In genomic region chr2:69837996-69838395, GRCm38 (mm10) we compare ENCODE assay signal across 19 mouse cellular contexts. TPM values are rescaled to one million over a fixed set of nuclear protein-coding genes. Genes with fewer than 3 reads are reported as not detected.
DNase-seq lines count a peak whose midpoint lies in the region; ATAC-seq lines count a peak whose summit lies in the region.
"Had no signal": no experiment of that assay in that cellular context is flagged by ENCODE, and none has a peak within 500 bp of the region (broad histone marks: within the 10 kb centered on the region; RNA-seq: fewer than 3 reads in every experiment).

No protein-coding gene starts in this region.

- DNase-seq in embryo, embryonic 10 days (ENCODE audit: low spot score) = peak; percentile 39
- no peak for DNase-seq in embryo, embryonic 10.5 days (ENCODE audit: low spot score)
- no peak for DNase-seq in midbrain, embryonic 10.5 days (ENCODE audit: low spot score)
- no peak for DNase-seq in liver, embryonic 11.5 days (ENCODE audit: low spot score)
- no peak for DNase-seq in thymus, postnatal 0 days (ENCODE audit: low spot score)
- DNase-seq in gastrocnemius, postnatal 36 days = no peak
- DNase-seq: adrenal gland, postnatal 36 days; cerebellum, adult 11 months; heart, adult 18-20 months; kidney, postnatal 36 days; layer of hippocampus, postnatal 36 days; lung, postnatal 10 days; midbrain, embryonic 14.5 days; right cerebral cortex, postnatal 4 days; thymus, postnatal 25 days had no signal

- no peak overlapping the region for H3K4me3 ChIP-seq in midbrain, embryonic 13.5 days (replicated peaks)
- H3K4me3 ChIP-seq in midbrain, embryonic 10.5 days = no peak overlapping the region
- H3K4me3 ChIP-seq in liver, embryonic 11.5 days (ENCODE audit: low read depth, low read length) = no peak overlapping the region
- no peak overlapping the region for H3K4me3 ChIP-seq in hindbrain, embryonic 12.5 days
- H3K4me3 ChIP-seq: limb, embryonic 10.5 days had no signal

- H3K9me3 ChIP-seq in midbrain, embryonic 13.5 days = no peaks in the 10 kb centered on the region
- H3K9me3 ChIP-seq in midbrain, embryonic 10.5 days (replicated peaks) = no peaks in the 10 kb centered on the region
- no peaks in the 10 kb centered on the region for H3K9me3 ChIP-seq in liver, embryonic 11.5 days (ENCODE audit: control insufficient read depth, low read length)
- no peaks in the 10 kb centered on the region for H3K9me3 ChIP-seq in hindbrain, embryonic 12.5 days (replicated peaks)
- H3K9me3 ChIP-seq: G1E; limb, embryonic 10.5 days had no signal

- H3K27ac ChIP-seq in midbrain, embryonic 13.5 days = no peak overlapping the region
- H3K27ac ChIP-seq in midbrain, embryonic 10.5 days (replicated peaks) = no peak overlapping the region
- no peak overlapping the region for H3K27ac ChIP-seq in liver, embryonic 11.5 days (ENCODE audit: low read depth, low read length)
- no peak overlapping the region for H3K27ac ChIP-seq in hindbrain, embryonic 12.5 days
- H3K27ac ChIP-seq: limb, embryonic 10.5 days had no signal

- peaks cover 39% of the 10 kb centered on the region for H3K36me3 ChIP-seq in midbrain, embryonic 13.5 days
- H3K36me3 ChIP-seq in midbrain, embryonic 10.5 days = peaks cover 37% of the 10 kb centered on the region
- peaks cover 23% of the 10 kb centered on the region for H3K36me3 ChIP-seq in liver, embryonic 11.5 days (ENCODE audit: control insufficient read depth, insufficient read depth, low read length)
- H3K36me3 ChIP-seq in hindbrain, embryonic 12.5 days = peaks cover 24% of the 10 kb centered on the region

- H3K9ac ChIP-seq in midbrain, embryonic 13.5 days (replicated peaks) = no peak overlapping the region
- no peak overlapping the region for H3K9ac ChIP-seq in liver, embryonic 11.5 days (ENCODE audit: low read depth, low read length)
- no peak overlapping the region for H3K9ac ChIP-seq in hindbrain, embryonic 12.5 days

- H3K4me1 ChIP-seq in midbrain, embryonic 13.5 days (replicated peaks) = peaks cover 6% of the 10 kb centered on the region; the same call in 1 of the 2 replicates
- H3K4me1 ChIP-seq in midbrain, embryonic 10.5 days = peaks cover 6% of the 10 kb centered on the region
- H3K4me1 ChIP-seq in liver, embryonic 11.5 days (replicated peaks; ENCODE audit: control insufficient read depth, insufficient read depth, low read length) = no peaks in the 10 kb centered on the region
- 0 out of 2 replicates have a peak, but pooled peaks cover 4% of the 10 kb centered on the region for H3K4me1 ChIP-seq in hindbrain, embryonic 12.5 days

- intact Hi-C loops in gastrocnemius, postnatal 36 days (cut with DNase I) = no loop called here

- H3K27me3 ChIP-seq in midbrain, embryonic 13.5 days = no peaks in the 10 kb centered on the region
- no peaks in the 10 kb centered on the region for H3K27me3 ChIP-seq in midbrain, embryonic 10.5 days (ENCODE audit: low read depth, poor library complexity, severe bottlenecking)
- no peaks in the 10 kb centered on the region for H3K27me3 ChIP-seq in liver, embryonic 11.5 days (replicated peaks; ENCODE audit: control insufficient read depth, insufficient read depth, low read length)
- H3K27me3 ChIP-seq in hindbrain, embryonic 12.5 days = no peaks in the 10 kb centered on the region

- H3K4me2 ChIP-seq in midbrain, embryonic 13.5 days (replicated peaks) = no peak overlapping the region
- no peak overlapping the region for H3K4me2 ChIP-seq in liver, embryonic 11.5 days
- H3K4me2 ChIP-seq in hindbrain, embryonic 12.5 days (replicated peaks) = no peak overlapping the region

- ATAC-seq in midbrain, embryonic 13.5 days = 0 out of 2 replicates have a peak, but pooled peaks have one; percentile 24
- ATAC-seq in liver, embryonic 11.5 days (replicated peaks; ENCODE audit: low FRiP score) = peak; percentile 70
- no peak for ATAC-seq in hindbrain, embryonic 12.5 days (ENCODE audit: low FRiP score)

- WGBS in midbrain, embryonic 13.5 days = 30% methylated on average over 3 of the region's 3 CpGs
- WGBS in midbrain, embryonic 10.5 days = 38% methylated on average over 3 of the region's 3 CpGs
- WGBS in liver, embryonic 11.5 days = 37% methylated on average over 3 of the region's 3 CpGs
- WGBS in hindbrain, embryonic 12.5 days = 43% methylated on average over 3 of the region's 3 CpGs

RNA-seq across cellular contexts. Expression of gene Klhl23, which starts 16.3 kb away (rescaled TPM):
- polyA plus RNA-seq in midbrain, embryonic 13.5 days (2015; fragmentation: Nextera tagmentation; extraction: Ambion mirVana) = 59.8 and 60.0 TPM in 2 replicates
- polyA plus RNA-seq in midbrain, embryonic 10.5 days (2016; fragmentation: Nextera tagmentation; extraction: Ambion mirVana) = 26.7 and 32.2 TPM in 2 replicates
- polyA plus RNA-seq in liver, embryonic 11.5 days (2014; fragmentation: Nextera tagmentation; extraction: Ambion mirVana) = 44.9 and 47.7 TPM in 2 replicates
- polyA plus RNA-seq in thymus, postnatal 0 days (2015; fragmentation: Nextera tagmentation; extraction: Ambion mirVana) = 7.4 and 11.0 TPM in 2 replicates
- total RNA-seq in gastrocnemius, postnatal 36 days (2021) = 10 to 100 TPM; 15.0 to 18.2 TPM
- polyA plus RNA-seq in hindbrain, embryonic 12.5 days (2016; fragmentation: Nextera tagmentation; extraction: Ambion mirVana) = 45.1 and 46.4 TPM in 2 replicates

RNA-seq across cellular contexts. Expression of gene Ssb, which starts 23.4 kb away (rescaled TPM):
- polyA plus RNA-seq in midbrain, embryonic 13.5 days (2015; fragmentation: Nextera tagmentation; extraction: Ambion mirVana) = 370 and 407 TPM in 2 replicates
- polyA plus RNA-seq in midbrain, embryonic 10.5 days (2016; fragmentation: Nextera tagmentation; extraction: Ambion mirVana) = 354 and 383 TPM in 2 replicates
- polyA plus RNA-seq in liver, embryonic 11.5 days (2014; fragmentation: Nextera tagmentation; extraction: Ambion mirVana) = 317 and 327 TPM in 2 replicates
- 317 and 344 TPM in 2 replicates for polyA plus RNA-seq in thymus, postnatal 0 days (2015; fragmentation: Nextera tagmentation; extraction: Ambion mirVana)
- total RNA-seq in gastrocnemius, postnatal 36 days (2021) = 10 to 100 TPM; 44.2 to 61.3 TPM
- polyA plus RNA-seq in hindbrain, embryonic 12.5 days (2016; fragmentation: Nextera tagmentation; extraction: Ambion mirVana) = 361 and 378 TPM in 2 replicates

RNA-seq across cellular contexts. Expression of gene Mettl5, which starts 47.4 kb away (rescaled TPM):
- 33.2 and 35.1 TPM in 2 replicates for polyA plus RNA-seq in midbrain, embryonic 13.5 days (2015; fragmentation: Nextera tagmentation; extraction: Ambion mirVana)
- 43.4 and 44.7 TPM in 2 replicates for polyA plus RNA-seq in midbrain, embryonic 10.5 days (2016; fragmentation: Nextera tagmentation; extraction: Ambion mirVana)
- polyA plus RNA-seq in liver, embryonic 11.5 days (2014; fragmentation: Nextera tagmentation; extraction: Ambion mirVana) = 67.9 and 68.1 TPM in 2 replicates
- 45.1 and 46.9 TPM in 2 replicates for polyA plus RNA-seq in thymus, postnatal 0 days (2015; fragmentation: Nextera tagmentation; extraction: Ambion mirVana)
- total RNA-seq in gastrocnemius, postnatal 36 days (2021) = 10 to 100 TPM; 15.7 to 17.2 TPM
- polyA plus RNA-seq in hindbrain, embryonic 12.5 days (2016; fragmentation: Nextera tagmentation; extraction: Ambion mirVana) = 34.6 and 35.3 TPM in 2 replicates

RNA-seq across cellular contexts. Expression of gene Phospho2, which starts 48.6 kb away (rescaled TPM):
- polyA plus RNA-seq in midbrain, embryonic 13.5 days (2015; fragmentation: Nextera tagmentation; extraction: Ambion mirVana) = 40.8 and 43.6 TPM in 2 replicates
- 30.4 and 32.8 TPM in 2 replicates for polyA plus RNA-seq in midbrain, embryonic 10.5 days (2016; fragmentation: Nextera tagmentation; extraction: Ambion mirVana)
- 24.9 and 25.2 TPM in 2 replicates for polyA plus RNA-seq in liver, embryonic 11.5 days (2014; fragmentation: Nextera tagmentation; extraction: Ambion mirVana)
- 36.2 and 38.6 TPM in 2 replicates for polyA plus RNA-seq in thymus, postnatal 0 days (2015; fragmentation: Nextera tagmentation; extraction: Ambion mirVana)
- 10 to 100 TPM; 16.6 to 17.0 TPM for total RNA-seq in gastrocnemius, postnatal 36 days (2021)
- polyA plus RNA-seq in hindbrain, embryonic 12.5 days (2016; fragmentation: Nextera tagmentation; extraction: Ambion mirVana) = 37.0 and 37.9 TPM in 2 replicates

RNA-seq across cellular contexts. Expression of gene Ccdc173, which starts 48.6 kb away (rescaled TPM):
- 4.2 and 4.8 TPM in 2 replicates for polyA plus RNA-seq in midbrain, embryonic 13.5 days (2015; fragmentation: Nextera tagmentation; extraction: Ambion mirVana)
- polyA plus RNA-seq in midbrain, embryonic 10.5 days (2016; fragmentation: Nextera tagmentation; extraction: Ambion mirVana) = 3.5 and 4.2 TPM in 2 replicates
- 1.2 and 1.4 TPM in 2 replicates for polyA plus RNA-seq in liver, embryonic 11.5 days (2014; fragmentation: Nextera tagmentation; extraction: Ambion mirVana)
- 2.0 TPM in 2 replicates for polyA plus RNA-seq in thymus, postnatal 0 days (2015; fragmentation: Nextera tagmentation; extraction: Ambion mirVana)
- under 1 TPM; 0.33 to 0.44 TPM for total RNA-seq in gastrocnemius, postnatal 36 days (2021)
- polyA plus RNA-seq in hindbrain, embryonic 12.5 days (2016; fragmentation: Nextera tagmentation; extraction: Ambion mirVana) = 4.1 and 5.1 TPM in 2 replicates
